Mouse (Mus musculus) G1E (cell line): ENCODE measurements around the gene Abcc2. TPM values are rescaled to one million over a fixed set of nuclear protein-coding genes. Genes with fewer than 3 reads are reported as not detected.

Experiments used
- ATAC-seq: 2 replicates; pipeline ENCODE4 v1.8.0; 2016; ENCODE audit warnings: mild to moderate bottlenecking; ENCODE audit not compliant: insufficient number of reproducible peaks, poor library complexity, low FRiP score, severe bottlenecking; ENCODE audit errors: extremely low read depth
- DNase-seq: peaks from one replicate; pipeline ENCODE4 v3.0.0; 2012; ENCODE audit warnings: low spot score
- H3K27me3 ChIP-seq: 2 replicates; pipeline ENCODE4 v1.6.1; 2012; ENCODE audit warnings: mild to moderate bottlenecking, low read length, inconsistent platforms; ENCODE audit not compliant: insufficient read depth
- H3K36me3 ChIP-seq: replicated peaks from 2 replicates; pipeline ENCODE3; 2012; ENCODE audit warnings: mild to moderate bottlenecking, inconsistent platforms
- H3K4me1 ChIP-seq: 2 replicates; pipeline ENCODE4 v1.6.1; 2012; ENCODE audit warnings: low read depth, low read length, inconsistent platforms, mixed read lengths; ENCODE audit not compliant: insufficient read depth
- H3K4me3 ChIP-seq: 2 replicates; pipeline ENCODE4 v1.5.1; 2012; ENCODE audit warnings: low read depth, mild to moderate bottlenecking, inconsistent platforms, low read length, moderate library complexity, mixed read lengths
- H3K9me3 ChIP-seq: replicated peaks from 2 replicates; pipeline ENCODE4 v1.6.1; 2012; ENCODE audit warnings: inconsistent platforms
- CTCF ChIP-seq: IDR thresholded peaks from 2 replicates; pipeline ENCODE4 v1.5.1; 2012; ENCODE audit warnings: low read depth, low read length, inconsistent platforms, mixed read lengths
- GATA1 ChIP-seq: IDR thresholded peaks from 2 replicates; pipeline ENCODE4 v1.6.1; 2012; ENCODE audit warnings: borderline replicate concordance, low read length, inconsistent platforms, mixed read lengths
- GATA2 ChIP-seq: IDR thresholded peaks from 2 replicates; pipeline ENCODE4 v1.6.1; 2012; ENCODE audit warnings: low read depth, low read length, inconsistent platforms, borderline replicate concordance
- POLR2AphosphoS5 ChIP-seq: IDR thresholded peaks from 2 replicates; pipeline ENCODE4 v1.6.1; 2012; ENCODE audit warnings: low read depth, low read length, inconsistent platforms; ENCODE audit not compliant: insufficient replicate concordance
- TAL1 ChIP-seq: conservative IDR thresholded peaks from 2 replicates; pipeline ENCODE4 v1.6.1; 2012; ENCODE audit warnings: low read depth, low read length, inconsistent platforms, mixed read lengths
- polyA plus RNA-seq: library from polyadenylated mRNA; stranded (reverse); fragments of >175 nt; gene quantifications from 2 replicates; pipeline ENCODE4 v1.2.3, GENCODE M21; 2012
- total RNA-seq, 2 experiments: library from RNA; stranded (forward) in 1 of 2; stranded (reverse) in 1 of 2; fragments of 200-1000 nt in 1 of 2; fragments of >200 nt in 1 of 2; fragmentation: Nextera tagmentation in 1 of 2; gene quantifications; 2 replicates each; pipeline ENCODE4 v1.2.3; 2014 to 2017

The Abcc2 gene
- total and polyA plus RNA-seq, 3 experiments: under 0.01 to 0.05 TPM; not detected in 1

GRCm38 (mm10) chr19:43857347-43857746 is 75.4 kb downstream of the Abcc2 start:
- Histone ChIP-seq H3K27me3 (no peaks in the 10 kb centered on the region; the same call in none of the 2 replicates), H3K9me3 (no peaks in the 10 kb centered on the region), H3K4me1 (no peaks in the 10 kb centered on the region), H3K36me3 (no peaks in the 10 kb centered on the region), H3K4me3 (no peak overlapping the region)
- DNase-seq (no peak), ATAC-seq (no peak)
- no peak for TF ChIP-seq TAL1
- no peak for TF ChIP-seq GATA1
- no peak for TF ChIP-seq POLR2AphosphoS5
- no peak for TF ChIP-seq GATA2
- TF ChIP-seq CTCF: no peak

- no peak overlapping the region for H3K4me3 ChIP-seq
- no peaks in the 10 kb centered on the region for H3K9me3 ChIP-seq
- DNase-seq (no peak), ATAC-seq (no peak)
- no peak for TF ChIP-seq POLR2AphosphoS5
- TF ChIP-seq GATA2: no peak
- TF ChIP-seq GATA1: no peak
- TF ChIP-seq TAL1: no peak
- TF ChIP-seq CTCF: no peak
- H3K36me3 ChIP-seq: no peaks in the 10 kb centered on the region
- no peaks in the 10 kb centered on the region for H3K4me1 ChIP-seq
- H3K27me3 ChIP-seq: peaks cover 4% of the 10 kb centered on the region
These were observed 88.4 kb downstream of the Abcc2 start for GRCm38 (mm10) chr19:43870418-43870817.

- no peaks in the 10 kb centered on the region for H3K9me3 ChIP-seq
- no peak overlapping the region for H3K4me3 ChIP-seq
- H3K4me1 ChIP-seq: no peaks in the 10 kb centered on the region
- DNase-seq: no peak
- TF ChIP-seq CTCF (no peak), TAL1 (no peak), POLR2AphosphoS5 (no peak), GATA2 (no peak), GATA1 (no peak)
- H3K27me3 ChIP-seq: peaks cover 4% of the 10 kb centered on the region
- H3K36me3 ChIP-seq: no peaks in the 10 kb centered on the region
- no peak for ATAC-seq
These were observed 92.4 kb downstream of the Abcc2 start for GRCm38 (mm10) chr19:43874351-43874750.

GRCm38 (mm10) chr19:43875996-43876395 is 94.0 kb downstream of the Abcc2 start:
- peaks cover 8% of the 10 kb centered on the region for H3K27me3 ChIP-seq
- DNase-seq: no peak
- TF ChIP-seq TAL1: no peak
- no peak for TF ChIP-seq CTCF
- no peak for TF ChIP-seq GATA1
- TF ChIP-seq GATA2: no peak
- TF ChIP-seq POLR2AphosphoS5: no peak
- no peak for ATAC-seq
- H3K4me3 ChIP-seq: no peak overlapping the region
- H3K4me1 ChIP-seq: no peaks in the 10 kb centered on the region
- H3K36me3 ChIP-seq: no peaks in the 10 kb centered on the region
- H3K9me3 ChIP-seq: no peaks in the 10 kb centered on the region

- DNase-seq (no peak), ATAC-seq (no peak)
- H3K4me1 ChIP-seq: no peaks in the 10 kb centered on the region
- H3K4me3 ChIP-seq: no peak overlapping the region
- H3K9me3 ChIP-seq: peaks cover 2% of the 10 kb centered on the region; the same call in 1 of the 2 replicates
- no peaks in the 10 kb centered on the region for H3K36me3 ChIP-seq
- TF ChIP-seq GATA1 (no peak), CTCF (no peak), GATA2 (no peak), POLR2AphosphoS5 (no peak), TAL1 (no peak)
- H3K27me3 ChIP-seq: peaks cover 8% of the 10 kb centered on the region
These were observed 95.4 kb downstream of the Abcc2 start for GRCm38 (mm10) chr19:43877364-43877763.

- Histone ChIP-seq H3K4me3 (no peak overlapping the region), H3K9me3 (peaks cover 2% of the 10 kb centered on the region; the same call in 1 of the 2 replicates), H3K4me1 (no peaks in the 10 kb centered on the region), H3K36me3 (no peaks in the 10 kb centered on the region), H3K27me3 (peaks cover 8% of the 10 kb centered on the region; the same call in 1 of the 2 replicates)
- TF ChIP-seq GATA1 (no peak), CTCF (no peak), POLR2AphosphoS5 (no peak), GATA2 (no peak)
- no peak for DNase-seq
- ATAC-seq: no peak
These were observed 96.4 kb downstream of the Abcc2 start for GRCm38 (mm10) chr19:43878111-43879092.
